Mouse (Mus musculus) retina, postnatal 7 days (tissue): ENCODE measurements at regions not wholly inside any gene's neighbourhood (a gene's known extent, or its start where the extent isn't known, plus 50 kb on each side); places are given as distances from the start of the nearest gene placed in this dataset.
A peak's percentile ranks its signal among the peaks of the same experiment; 100 is the strongest.

Experiments
- DNase-seq: peaks from one replicate; pipeline ENCODE4 v3.0.0-alpha.2; 2012; ENCODE audit warnings: low read depth, low spot score

GRCm38 (mm10) chr2:172770606-172771005, 169.5 kb downstream of the Bmp7 start:
- no peak for DNase-seq

GRCm38 (mm10) chr2:172773176-172773575, 166.9 kb downstream of the Bmp7 start:
- peak; percentile 47 for DNase-seq

GRCm38 (mm10) chr2:172776485-172776884, 163.6 kb downstream of the Bmp7 start:
- no peak for DNase-seq

- no peak for DNase-seq
Measured at GRCm38 (mm10) chr2:172777774-172778173, 162.3 kb downstream of the Bmp7 start.

- DNase-seq: no peak
Measured at GRCm38 (mm10) chr2:172779096-172779495, 161.0 kb downstream of the Bmp7 start.

- no peak for DNase-seq
Measured at GRCm38 (mm10) chr2:172782686-172783085, 157.4 kb downstream of the Bmp7 start.

- no peak for DNase-seq
Measured at GRCm38 (mm10) chr2:172786297-172786696, 153.8 kb downstream of the Bmp7 start.

GRCm38 (mm10) chr2:172787203-172787944, 152.7 kb downstream of the Bmp7 start:
- DNase-seq: no peak

- no peak for DNase-seq
Measured at GRCm38 (mm10) chr2:172789260-172789659, 150.9 kb downstream of the Bmp7 start.

- no peak for DNase-seq
Measured at GRCm38 (mm10) chr2:172792555-172792954, 147.6 kb downstream of the Bmp7 start.

GRCm38 (mm10) chr2:172793991-172794390, 146.1 kb downstream of the Bmp7 start:
- DNase-seq: no peak

- no peak for DNase-seq
Measured at GRCm38 (mm10) chr2:172794771-172795170, 145.3 kb downstream of the Bmp7 start.

- DNase-seq: no peak
Measured at GRCm38 (mm10) chr2:172796104-172796503, 144.0 kb downstream of the Bmp7 start.

GRCm38 (mm10) chr2:172796955-172797354, 143.2 kb downstream of the Bmp7 start:
- no peak for DNase-seq

- no peak for DNase-seq
Measured at GRCm38 (mm10) chr2:172799951-172800350, 140.2 kb downstream of the Bmp7 start.

GRCm38 (mm10) chr2:172800801-172801200, 139.3 kb downstream of the Bmp7 start:
- no peak for DNase-seq

- no peak for DNase-seq
Measured at GRCm38 (mm10) chr2:172801804-172802203, 138.3 kb downstream of the Bmp7 start.

GRCm38 (mm10) chr2:172807446-172807845, 132.7 kb downstream of the Bmp7 start:
- no peak for DNase-seq

- no peak for DNase-seq
Measured at GRCm38 (mm10) chr2:172809306-172809705, 130.8 kb downstream of the Bmp7 start.

- DNase-seq: no peak
Measured at GRCm38 (mm10) chr2:172813319-172813718, 126.8 kb downstream of the Bmp7 start.

GRCm38 (mm10) chr2:172813906-172814305, 126.2 kb downstream of the Bmp7 start:
- no peak for DNase-seq

- no peak for DNase-seq
Measured at GRCm38 (mm10) chr2:172815146-172815545, 125.0 kb downstream of the Bmp7 start.

- no peak for DNase-seq
Measured at GRCm38 (mm10) chr2:172817058-172817745, 122.9 kb downstream of the Bmp7 start.
